Mouse (Mus musculus): ENCODE measurements around the gene Dhx37. TPM values are rescaled to one million over a fixed set of nuclear protein-coding genes. Genes with fewer than 3 reads are reported as not detected.
A peak's percentile ranks its signal among the peaks of the same experiment; 100 is the strongest.
"Not testable (repeated sequence)": the region's sequence is repeated elsewhere in the genome, so short reads cannot be mapped to it uniquely, and the experiment has no call there.

Dhx37 gene
- polyA plus RNA-seq, 1 experiment from 2014 or later, result 13.3 TPM

GRCm38 (mm10) chr5:125400903-125401302, 33.0 kb downstream of the Dhx37 start:
- H3K4me1 ChIP-seq (ENCODE audit: insufficient read depth), result 0 out of 2 replicates have a peak, but pooled peaks cover 2% of the 10 kb centered on the region
- no peak overlapping the region for H3K4me2 ChIP-seq
- no peak overlapping the region for H3K27ac ChIP-seq (ENCODE audit: low read depth)
- no peak overlapping the region for H3K9ac ChIP-seq
- H3K4me3 ChIP-seq (ENCODE audit: low read depth, low read length), result no peak overlapping the region
- WGBS, result 46% methylated on average over 7 of the region's 7 CpGs
- DNase-seq (no peak), ATAC-seq (ENCODE audit: insufficient read depth) (no peak)
- no peaks in the 10 kb centered on the region for H3K9me3 ChIP-seq (ENCODE audit: low read depth, low read length)
- no peaks in the 10 kb centered on the region for H3K36me3 ChIP-seq (ENCODE audit: insufficient read depth)
- TF ChIP-seq CTCF (IDR thresholded peaks at IDR 0.05; ENCODE audit: low read depth), result no peak
- H3K27me3 ChIP-seq (ENCODE audit: insufficient read depth, low read length), result no peaks in the 10 kb centered on the region

DNA sequence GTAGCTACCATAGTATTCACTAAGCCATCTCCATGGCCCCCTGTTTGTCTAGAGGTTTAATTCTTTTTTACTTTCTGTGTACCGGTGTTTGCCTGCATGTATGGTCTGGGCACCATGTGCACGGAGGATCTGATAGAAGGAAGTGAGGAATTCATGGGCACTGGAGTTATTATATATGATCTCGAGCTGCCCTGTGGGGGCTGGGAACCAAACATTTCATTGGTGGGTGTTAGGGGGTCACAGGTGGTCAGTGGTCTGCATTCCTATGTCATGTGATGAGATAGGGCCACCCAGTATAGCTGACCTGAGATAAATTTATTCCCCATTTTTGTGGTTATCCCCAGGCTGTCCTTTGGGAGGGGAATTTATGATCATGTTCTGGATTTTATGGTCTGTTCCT, 38.9 kb downstream of the Dhx37 start:
- Histone ChIP-seq H3K4me3 (ENCODE audit: low read depth, low read length) (no peak overlapping the region), H3K27ac (ENCODE audit: low read depth) (peak overlapping the region; percentile 100; the same call in 1 of the 2 replicates), H3K36me3 (ENCODE audit: insufficient read depth) (no peaks in the 10 kb centered on the region), H3K4me2 (peak overlapping the region; percentile 78), H3K9ac (no peak overlapping the region), H3K4me1 (ENCODE audit: insufficient read depth) (peaks cover 12% of the 10 kb centered on the region), H3K9me3 (ENCODE audit: low read depth, low read length) (no peaks in the 10 kb centered on the region), H3K27me3 (ENCODE audit: insufficient read depth, low read length) (no peaks in the 10 kb centered on the region)
- no peak for ATAC-seq (ENCODE audit: insufficient read depth)
- no peak for DNase-seq
- 40% methylated on average over 3 of the region's 3 CpGs for WGBS
- no peak for TF ChIP-seq CTCF (IDR thresholded peaks at IDR 0.05; ENCODE audit: low read depth)

GRCm38 (mm10) chr5:125393622-125394603, 40.0 kb downstream of the Dhx37 start:
- Histone ChIP-seq H3K27me3 (ENCODE audit: insufficient read depth, low read length) (no peaks in the 10 kb centered on the region), H3K9me3 (ENCODE audit: low read depth, low read length) (no peaks in the 10 kb centered on the region), H3K27ac (ENCODE audit: low read depth) (peak overlapping the region; percentile 100), H3K36me3 (ENCODE audit: insufficient read depth) (no peaks in the 10 kb centered on the region), H3K9ac (peak overlapping the region; percentile 60), H3K4me3 (ENCODE audit: low read depth, low read length) (peak overlapping the region; percentile 38), H3K4me2 (peak overlapping the region; percentile 78), H3K4me1 (ENCODE audit: insufficient read depth) (peaks cover 12% of the 10 kb centered on the region)
- TF ChIP-seq CTCF (IDR thresholded peaks at IDR 0.05; ENCODE audit: low read depth), result no peak
- peak; percentile 92 for DNase-seq
- WGBS, result 7% methylated on average over 25 of the region's 25 CpGs
- ATAC-seq (ENCODE audit: insufficient read depth), result peak; percentile 55

DNA sequence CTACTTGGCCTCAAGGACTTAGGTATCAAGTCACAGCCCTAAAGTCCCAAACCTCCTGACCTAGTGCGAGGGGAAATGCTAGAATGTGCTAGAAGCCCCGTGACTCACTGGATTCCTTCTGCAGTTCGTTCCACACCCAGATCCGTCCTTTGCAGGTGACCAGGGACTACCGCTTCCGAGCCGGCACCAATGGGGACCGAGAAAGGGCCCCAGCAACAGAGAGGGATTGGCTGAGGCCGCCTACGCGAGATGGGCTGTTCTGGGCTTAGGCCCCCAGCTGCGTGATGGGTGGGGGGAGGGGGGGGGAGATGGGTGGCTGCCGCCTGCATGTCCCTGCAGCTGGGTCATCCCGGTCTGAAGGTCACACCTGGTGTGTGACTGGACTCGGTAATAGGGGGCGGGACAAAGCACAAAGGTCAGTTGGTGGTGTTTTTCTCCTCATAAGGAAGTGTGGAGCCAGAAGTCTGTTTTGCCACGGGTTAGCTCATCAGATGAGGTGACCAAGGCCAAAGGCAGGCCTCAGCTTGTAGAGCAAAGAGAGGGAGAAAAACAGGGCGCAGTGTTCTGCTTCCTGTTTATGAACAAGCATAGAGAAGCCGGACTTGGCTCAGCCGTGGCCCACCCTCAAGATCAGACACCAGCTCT, 40.8 kb downstream of the Dhx37 start:
- peaks cover 6% of the 10 kb centered on the region; the same call in 1 of the 2 replicates for H3K36me3 ChIP-seq (ENCODE audit: insufficient read depth)
- H3K4me3 ChIP-seq (ENCODE audit: low read depth, low read length), result peak overlapping the region; percentile 38
- peak; percentile 97 for DNase-seq
- H3K27ac ChIP-seq (ENCODE audit: low read depth), result peak overlapping the region; percentile 100
- H3K4me1 ChIP-seq (ENCODE audit: insufficient read depth), result peaks cover 16% of the 10 kb centered on the region
- TF ChIP-seq CTCF (IDR thresholded peaks at IDR 0.05; ENCODE audit: low read depth), result no peak
- H3K9me3 ChIP-seq (ENCODE audit: low read depth, low read length), result no peaks in the 10 kb centered on the region
- no peaks in the 10 kb centered on the region for H3K27me3 ChIP-seq (ENCODE audit: insufficient read depth, low read length)
- under 1% methylated on average over 20 of the region's 20 CpGs for WGBS
- H3K4me2 ChIP-seq, result peak overlapping the region; percentile 78
- ATAC-seq (ENCODE audit: insufficient read depth), result peak; percentile 93
- peak overlapping the region; percentile 60 for H3K9ac ChIP-seq

GRCm38 (mm10) chr5:125392618-125392976, 41.3 kb downstream of the Dhx37 start:
- peak overlapping the region; percentile 46 for H3K9ac ChIP-seq

GRCm38 (mm10) chr5:125392176-125392575, 41.7 kb downstream of the Dhx37 start:
- peaks cover 16% of the 10 kb centered on the region for H3K4me1 ChIP-seq (ENCODE audit: insufficient read depth)
- H3K27ac ChIP-seq (ENCODE audit: low read depth), result peak overlapping the region; percentile 100
- not testable (repeated sequence) for H3K9ac ChIP-seq; H3K4me3 ChIP-seq (ENCODE audit: low read depth, low read length); ATAC-seq (ENCODE audit: insufficient read depth); H3K9me3 ChIP-seq (ENCODE audit: low read depth, low read length); H3K36me3 ChIP-seq (ENCODE audit: insufficient read depth); H3K27me3 ChIP-seq (ENCODE audit: insufficient read depth, low read length)
- H3K4me2 ChIP-seq, result peak overlapping the region; percentile 78
- 92% methylated on average over 4 of the region's 4 CpGs for WGBS
- peak; percentile 0 for DNase-seq

More at GRCm38 (mm10) chr5:125392618-125392976, 41.3 kb downstream of the Dhx37 start:
- TF ChIP-seq CTCF (IDR thresholded peaks at IDR 0.05; ENCODE audit: low read depth), result no peak
- Histone ChIP-seq H3K9me3 (ENCODE audit: low read depth, low read length) (no peaks in the 10 kb centered on the region), H3K27ac (ENCODE audit: low read depth) (peak overlapping the region; percentile 100), H3K4me2 (peak overlapping the region; percentile 78), H3K4me3 (ENCODE audit: low read depth, low read length) (peak overlapping the region; percentile 38), H3K4me1 (ENCODE audit: insufficient read depth) (peaks cover 16% of the 10 kb centered on the region), H3K27me3 (ENCODE audit: insufficient read depth, low read length) (no peaks in the 10 kb centered on the region), H3K36me3 (ENCODE audit: insufficient read depth) (peaks cover 8% of the 10 kb centered on the region; the same call in 1 of the 2 replicates)
- DNase-seq (no peak), ATAC-seq (ENCODE audit: insufficient read depth) (peak; percentile 15)
- 19% methylated on average over 1 of the region's 1 CpGs for WGBS

DNA sequence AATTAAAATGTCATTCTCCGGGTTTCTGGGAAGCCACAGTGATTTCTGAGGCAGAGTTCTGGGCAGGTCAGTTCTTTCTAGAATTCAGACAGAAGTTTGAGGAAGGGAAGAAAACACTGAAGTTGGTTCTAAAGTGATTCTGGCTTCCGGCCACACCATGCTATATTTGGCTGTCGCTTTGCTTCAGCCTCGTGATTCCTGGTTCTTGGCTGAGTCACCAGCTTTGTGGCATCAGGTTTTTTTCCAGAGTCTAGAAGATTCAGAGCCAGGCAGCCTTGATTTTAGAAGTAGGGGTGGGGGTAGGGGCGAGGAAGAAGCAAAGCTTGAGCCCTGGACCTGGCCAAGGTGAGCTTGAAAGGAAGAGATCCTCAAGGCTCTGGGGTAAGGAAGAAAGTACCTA, 42.3 kb downstream of the Dhx37 start:
- ATAC-seq (ENCODE audit: insufficient read depth), result no peak
- peaks cover 8% of the 10 kb centered on the region; the same call in 1 of the 2 replicates for H3K36me3 ChIP-seq (ENCODE audit: insufficient read depth)
- 54% methylated on average over 5 of the region's 5 CpGs for WGBS
- H3K4me3 ChIP-seq (ENCODE audit: low read depth, low read length), result no peak overlapping the region
- TF ChIP-seq CTCF (IDR thresholded peaks at IDR 0.05; ENCODE audit: low read depth), result no peak
- H3K4me2 ChIP-seq, result no peak overlapping the region
- H3K4me1 ChIP-seq (ENCODE audit: insufficient read depth), result peaks cover 16% of the 10 kb centered on the region
- H3K27me3 ChIP-seq (ENCODE audit: insufficient read depth, low read length), result no peaks in the 10 kb centered on the region
- H3K9ac ChIP-seq, result no peak overlapping the region
- no peaks in the 10 kb centered on the region for H3K9me3 ChIP-seq (ENCODE audit: low read depth, low read length)
- H3K27ac ChIP-seq (ENCODE audit: low read depth), result peak overlapping the region; percentile 100
- DNase-seq, result peak; percentile 79

All from lung, embryonic 14.5 days (tissue).